Mouse (Mus musculus): Measurements from ENCODE around the gene Fam178b.

GRCm38 (mm10) chr1:36523332-36524013 is 159.5 kb downstream of the Fam178b start:
- TF ChIP-seq CTCF (IDR thresholded peaks at IDR 0.05; ENCODE audit: low read depth, low read length) (no peak), POLR2A (IDR thresholded peaks at IDR 0.05; ENCODE audit: insufficient read depth, low read length) (no peak), EP300 (IDR thresholded peaks at IDR 0.05; ENCODE audit: insufficient read depth, low read depth, low read length) (no peak)
